Mouse (Mus musculus) forebrain, embryonic 14.5 days (tissue): ENCODE measurements at regions not wholly inside any gene's neighbourhood (a gene's known extent, or its start where the extent isn't known, plus 50 kb on each side); places are given as distances from the start of the nearest gene placed in this dataset.

ENCODE experiments used
- ATAC-seq: fragments of 200-750 bp; cut with Nextera tagmentation; 2 replicates; pipeline ENCODE4 v1.8.0; 2017; ENCODE audit warnings: mild to moderate bottlenecking, moderate library complexity
- DNase-seq: peaks from one replicate; pipeline ENCODE4 v3.0.0-alpha.2; 2015; ENCODE audit warnings: low spot score
- H3K27ac ChIP-seq: fragments of 300-500 bp; sonication (generic); 2 replicates; pipeline ENCODE4 v1.5.1; 2014; ENCODE audit warnings: low read depth, mild to moderate bottlenecking, control low read depth, low read length, moderate library complexity
- H3K27me3 ChIP-seq: fragments of 300-500 bp; sonication (generic); replicated peaks from 2 replicates; pipeline ENCODE4 v1.6.1; 2014; ENCODE audit warnings: low read length, control low read depth, mixed read lengths; ENCODE audit not compliant: control insufficient read depth, insufficient read depth
- H3K36me3 ChIP-seq: fragments of 300-500 bp; sonication (generic); 2 replicates; pipeline ENCODE4 v1.6.1; 2014; ENCODE audit warnings: low read length, control low read depth; ENCODE audit not compliant: control insufficient read depth, insufficient read depth
- H3K4me1 ChIP-seq: fragments of 300-500 bp; sonication (generic); 2 replicates; pipeline ENCODE4 v1.6.1; 2014; ENCODE audit warnings: antibody characterized with exemption, low read length, control low read depth; ENCODE audit not compliant: control insufficient read depth, insufficient read depth
- H3K4me2 ChIP-seq: fragments of 300-500 bp; sonication (generic); 2 replicates; pipeline ENCODE4 v1.6.1; 2014; ENCODE audit warnings: mild to moderate bottlenecking, control low read depth, low read length
- H3K4me3 ChIP-seq: fragments of 300-500 bp; sonication (generic); 2 replicates; pipeline ENCODE4 v1.5.1; 2014; ENCODE audit warnings: low read depth, low read length, control low read depth
- H3K9ac ChIP-seq: fragments of 300-500 bp; sonication (generic); 2 replicates; pipeline ENCODE4 v1.6.1; 2014; ENCODE audit warnings: mild to moderate bottlenecking, low read length, control low read depth, moderate library complexity
- H3K9me3 ChIP-seq: fragments of 300-500 bp; sonication (generic); replicated peaks from 2 replicates; pipeline ENCODE4 v1.6.1; 2016; ENCODE audit warnings: low read length, control low read depth, mixed read lengths; ENCODE audit not compliant: control insufficient read depth
- WGBS: fragments of 180-500 bp; shearing (Covaris S2); extraction: QIAGEN DNeasy Blood & Tissue Kit; methylation state at CpG from one replicate; pipeline ENCODE4 v1.1.7; 2014; 5-methylcytosine and 5-hydroxymethylcytosine counted together

DNA sequence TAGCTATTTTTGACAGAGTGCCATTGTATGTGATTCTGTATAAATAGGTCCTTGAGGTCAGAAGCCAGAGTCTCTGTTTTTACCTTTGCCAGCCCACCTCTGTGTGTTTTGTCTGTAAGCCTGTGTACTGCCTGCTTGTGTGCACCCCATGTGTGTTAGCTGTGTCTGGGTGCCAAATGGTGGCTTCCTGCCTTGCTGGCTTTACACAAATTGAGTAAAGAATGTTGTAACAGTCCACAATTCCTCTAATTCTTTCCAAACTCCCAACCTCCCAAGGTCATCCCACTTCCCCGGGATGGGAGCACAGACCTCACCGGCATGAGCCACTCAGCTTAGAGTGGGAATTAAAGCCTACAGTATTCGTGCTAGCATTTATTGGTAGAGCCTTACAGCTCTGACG is 125.5 kb upstream of the Slit3 start:
- no peak for DNase-seq
- Histone ChIP-seq H3K4me3 (no peak overlapping the region), H3K27me3 (no peaks in the 10 kb centered on the region), H3K9ac (no peak overlapping the region), H3K9me3 (no peaks in the 10 kb centered on the region), H3K27ac (no peak overlapping the region), H3K4me1 (no peaks in the 10 kb centered on the region), H3K4me2 (no peak overlapping the region), H3K36me3 (no peaks in the 10 kb centered on the region)
- no peak for ATAC-seq
- 83% methylated on average over 4 of the region's 4 CpGs for WGBS

DNA sequence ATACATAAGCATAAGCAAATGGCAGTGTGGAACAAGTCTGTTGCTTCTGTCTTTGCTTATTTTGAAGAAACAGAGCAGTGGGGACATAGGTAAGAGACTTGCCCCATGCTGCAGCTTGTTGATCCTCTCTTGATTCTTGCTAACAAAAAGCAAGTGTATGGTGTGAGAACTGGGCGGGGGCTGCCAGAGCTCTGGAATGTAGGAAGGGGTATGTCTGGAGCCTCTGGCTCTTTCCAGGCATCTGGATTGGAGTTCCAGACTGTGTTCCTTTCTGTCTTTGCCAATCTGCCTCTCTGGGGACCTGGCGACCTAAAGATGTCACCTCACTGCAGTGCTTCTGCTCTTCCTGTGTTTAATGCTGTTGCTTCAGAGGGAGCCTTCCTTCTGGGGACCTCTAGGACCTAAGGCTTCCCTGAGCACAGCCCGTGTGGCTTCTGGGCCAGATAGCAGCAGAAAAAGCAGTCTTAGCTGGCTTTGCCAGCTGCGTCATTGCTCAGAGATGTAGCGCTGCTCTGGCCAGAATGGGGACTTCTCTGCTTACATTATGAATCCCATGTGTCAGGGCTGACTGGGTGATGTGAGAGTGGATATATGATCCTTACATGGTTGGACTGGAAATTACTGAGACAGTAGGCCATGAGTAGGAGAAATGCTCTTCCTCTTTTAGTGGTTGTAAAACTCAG is 138.1 kb upstream of the Slit3 start:
- no peak overlapping the region for H3K27ac ChIP-seq
- H3K27me3 ChIP-seq: no peaks in the 10 kb centered on the region
- H3K4me2 ChIP-seq: no peak overlapping the region
- WGBS: 86% methylated on average over 5 of the region's 5 CpGs
- H3K4me3 ChIP-seq: no peak overlapping the region
- ATAC-seq (no peak), DNase-seq (no peak)
- H3K36me3 ChIP-seq: no peaks in the 10 kb centered on the region
- no peak overlapping the region for H3K9ac ChIP-seq
- H3K4me1 ChIP-seq: no peaks in the 10 kb centered on the region
- no peaks in the 10 kb centered on the region for H3K9me3 ChIP-seq

DNA sequence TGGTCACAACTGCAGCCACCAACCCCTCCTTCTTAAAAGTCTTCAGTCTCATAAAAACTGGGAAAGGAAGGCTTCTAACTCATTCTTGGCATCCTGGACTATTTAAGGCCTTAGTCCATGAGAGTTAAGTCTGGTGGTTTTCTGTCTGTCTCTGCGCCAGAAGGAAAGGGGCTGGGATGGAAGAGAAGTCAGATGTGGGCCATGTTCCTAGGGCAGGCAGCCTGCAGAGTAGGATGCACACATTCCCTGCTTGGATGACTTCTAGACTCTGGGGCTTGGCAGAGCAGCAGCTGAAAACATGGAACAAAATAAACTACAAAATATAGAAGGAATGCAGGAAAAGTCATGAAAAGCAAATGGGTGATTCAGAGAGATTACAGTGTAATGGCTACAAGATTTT is 140.8 kb upstream of the Slit3 start:
- ATAC-seq: no peak
- H3K4me3 ChIP-seq: no peak overlapping the region
- no peaks in the 10 kb centered on the region for H3K4me1 ChIP-seq
- no peaks in the 10 kb centered on the region for H3K27me3 ChIP-seq
- WGBS: 89% methylated on average over 1 of the region's 1 CpGs
- no peak overlapping the region for H3K4me2 ChIP-seq
- no peak overlapping the region for H3K9ac ChIP-seq
- H3K27ac ChIP-seq: no peak overlapping the region
- H3K36me3 ChIP-seq: no peaks in the 10 kb centered on the region
- H3K9me3 ChIP-seq: no peaks in the 10 kb centered on the region
- DNase-seq: no peak

DNA sequence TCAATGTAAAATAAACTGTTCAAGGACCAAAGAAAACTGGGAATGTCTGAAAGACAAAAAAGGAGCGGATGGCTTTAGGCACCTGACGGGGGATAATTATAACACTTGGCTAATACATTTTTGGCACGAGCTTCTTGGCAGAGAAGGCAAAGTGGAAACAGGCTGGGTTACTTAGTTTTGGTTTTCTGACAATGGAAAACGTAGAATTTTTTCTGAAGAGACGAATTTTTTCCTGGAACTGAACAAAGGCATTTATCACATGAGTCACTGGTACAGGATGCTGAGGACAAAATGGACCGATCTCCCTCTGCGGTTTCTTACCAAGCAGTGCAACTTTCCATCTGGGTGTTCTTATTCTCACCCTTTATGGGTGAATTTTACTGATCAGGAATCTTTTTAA is 143.2 kb upstream of the Slit3 start:
- 77% methylated on average over 7 of the region's 7 CpGs for WGBS

DNA sequence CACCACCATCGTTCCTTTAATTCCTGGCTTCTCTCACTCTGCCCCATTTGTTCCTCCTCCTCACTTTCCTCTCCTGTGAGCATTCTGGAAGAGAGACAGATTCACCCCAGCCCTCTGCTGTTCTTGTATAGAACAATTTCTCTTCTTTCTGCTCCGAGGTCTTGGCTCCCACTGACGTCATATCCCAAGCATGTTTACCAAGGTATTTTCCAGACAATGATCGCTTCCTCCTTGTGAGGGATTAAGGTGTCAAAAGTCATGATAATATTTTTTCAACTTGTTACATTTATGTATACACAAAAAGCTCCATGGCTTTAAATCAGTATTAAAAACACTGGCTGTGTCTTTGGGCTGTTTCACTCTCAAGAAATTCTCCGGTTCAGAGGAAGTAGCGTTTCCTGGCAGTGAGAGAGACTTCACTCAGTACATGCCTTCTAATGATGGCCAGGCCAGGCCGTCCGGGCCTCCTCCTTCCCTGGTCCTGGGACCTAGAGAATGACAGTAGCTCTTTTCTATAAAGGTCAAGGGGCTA is 142.4 kb upstream of the Spdl1 start:
- ATAC-seq: no peak
- no peak overlapping the region for H3K4me2 ChIP-seq
- no peaks in the 10 kb centered on the region for H3K36me3 ChIP-seq
- H3K9ac ChIP-seq: no peak overlapping the region
- no peak overlapping the region for H3K4me3 ChIP-seq
- 81% methylated on average over 8 of the region's 8 CpGs for WGBS
- H3K4me1 ChIP-seq: no peaks in the 10 kb centered on the region
- no peak overlapping the region for H3K27ac ChIP-seq
- DNase-seq: no peak
- H3K9me3 ChIP-seq: no peaks in the 10 kb centered on the region
- no peaks in the 10 kb centered on the region for H3K27me3 ChIP-seq

More for the DNA sequence above, 143.2 kb upstream of the Slit3 start:
- no peak overlapping the region for H3K4me2 ChIP-seq
- no peak overlapping the region for H3K9ac ChIP-seq
- no peaks in the 10 kb centered on the region for H3K4me1 ChIP-seq
- DNase-seq (peak; percentile 26), ATAC-seq (no peak)
- no peaks in the 10 kb centered on the region for H3K9me3 ChIP-seq
- no peak overlapping the region for H3K27ac ChIP-seq
- H3K36me3 ChIP-seq: no peaks in the 10 kb centered on the region
- H3K27me3 ChIP-seq: no peaks in the 10 kb centered on the region
- H3K4me3 ChIP-seq: no peak overlapping the region

DNA sequence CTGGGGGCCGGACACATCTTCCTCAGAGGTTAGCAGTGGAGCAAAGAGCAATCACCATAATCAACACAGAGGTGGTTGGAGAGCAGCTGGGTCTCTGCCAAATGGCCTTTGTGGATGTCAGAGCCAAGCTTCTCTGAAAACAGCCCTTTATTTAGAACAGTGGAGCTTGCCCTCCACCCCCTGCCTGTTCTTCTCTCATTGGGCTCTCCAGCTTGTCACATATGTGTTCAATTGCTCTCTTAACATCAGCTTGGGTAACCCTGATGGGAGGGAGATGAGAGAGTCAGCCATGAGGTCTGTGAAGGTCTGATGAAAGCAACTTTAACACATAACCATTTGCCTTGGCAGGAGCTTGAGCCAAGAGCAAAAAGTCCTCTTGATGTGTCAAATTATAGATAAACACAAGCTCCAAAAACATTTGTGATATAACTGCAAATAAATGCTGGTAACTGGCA is 140.1 kb upstream of the Spdl1 start:
- Histone ChIP-seq H3K9me3 (no peaks in the 10 kb centered on the region), H3K27ac (no peak overlapping the region), H3K4me1 (no peaks in the 10 kb centered on the region), H3K4me2 (no peak overlapping the region), H3K4me3 (no peak overlapping the region), H3K9ac (no peak overlapping the region), H3K36me3 (no peaks in the 10 kb centered on the region), H3K27me3 (no peaks in the 10 kb centered on the region)
- no peak for ATAC-seq
- WGBS: 59% methylated on average over 1 of the region's 1 CpGs
- DNase-seq: no peak

DNA sequence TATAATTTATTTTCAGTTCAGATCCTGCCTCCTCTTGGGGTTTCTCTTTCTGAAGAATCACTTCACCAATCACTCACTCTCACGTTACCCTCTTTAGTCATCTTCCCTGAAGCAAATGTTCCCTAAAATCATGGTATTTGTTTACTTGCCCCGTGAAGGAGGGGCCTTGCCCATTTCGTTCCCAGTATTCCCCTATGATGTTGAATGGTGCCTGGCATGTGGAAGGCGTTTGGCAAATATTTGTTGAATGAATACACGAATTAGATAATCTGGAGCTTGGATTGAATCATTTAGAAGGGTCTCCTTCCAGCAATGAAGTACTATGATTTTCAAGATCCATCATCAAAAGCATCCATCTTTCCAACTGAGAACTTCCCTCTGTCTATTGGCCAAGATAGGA is 139.6 kb upstream of the Spdl1 start:
- no peaks in the 10 kb centered on the region for H3K27me3 ChIP-seq
- H3K4me1 ChIP-seq: no peaks in the 10 kb centered on the region
- H3K36me3 ChIP-seq: no peaks in the 10 kb centered on the region
- DNase-seq (no peak), ATAC-seq (no peak)
- no peak overlapping the region for H3K27ac ChIP-seq
- no peak overlapping the region for H3K4me3 ChIP-seq
- no peak overlapping the region for H3K4me2 ChIP-seq
- no peaks in the 10 kb centered on the region for H3K9me3 ChIP-seq
- H3K9ac ChIP-seq: no peak overlapping the region
- 84% methylated on average over 5 of the region's 5 CpGs for WGBS

DNA sequence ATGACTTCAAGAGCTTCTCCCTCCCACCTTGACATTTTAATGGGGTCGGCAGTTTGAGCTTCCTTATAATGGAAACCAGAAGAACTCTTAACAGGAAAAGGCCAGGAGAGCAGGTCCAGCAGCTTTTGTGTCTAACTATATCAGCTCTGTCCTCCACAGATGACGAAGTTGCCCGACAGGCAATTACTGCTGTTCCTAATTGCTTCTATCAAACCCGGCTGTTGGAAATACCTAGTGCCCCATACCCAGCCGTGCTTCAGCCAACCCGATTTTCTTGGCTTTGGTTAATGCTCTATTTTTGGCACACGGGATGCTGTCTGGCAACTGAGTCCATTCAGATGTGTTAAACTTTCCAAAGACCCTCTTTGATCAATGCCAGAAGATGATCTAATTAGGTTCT is 125.8 kb upstream of the Spdl1 start:
- Histone ChIP-seq H3K27me3 (no peaks in the 10 kb centered on the region), H3K4me2 (no peak overlapping the region), H3K27ac (no peak overlapping the region), H3K4me1 (no peaks in the 10 kb centered on the region), H3K9ac (no peak overlapping the region), H3K36me3 (no peaks in the 10 kb centered on the region), H3K9me3 (no peaks in the 10 kb centered on the region), H3K4me3 (no peak overlapping the region)
- peak; percentile 71 for ATAC-seq
- 53% methylated on average over 7 of the region's 7 CpGs for whole genome bisulfite sequencing
- peak; percentile 81 for DNase-seq
